Mouse (Mus musculus): Measurements from ENCODE around the gene Spin1. TPM values are rescaled to one million over a fixed set of nuclear protein-coding genes. Genes with fewer than 3 reads are reported as not detected.

Gene Spin1
- polyA plus RNA-seq, 1 experiment from 2014 or later = 32.7 TPM

DNA sequence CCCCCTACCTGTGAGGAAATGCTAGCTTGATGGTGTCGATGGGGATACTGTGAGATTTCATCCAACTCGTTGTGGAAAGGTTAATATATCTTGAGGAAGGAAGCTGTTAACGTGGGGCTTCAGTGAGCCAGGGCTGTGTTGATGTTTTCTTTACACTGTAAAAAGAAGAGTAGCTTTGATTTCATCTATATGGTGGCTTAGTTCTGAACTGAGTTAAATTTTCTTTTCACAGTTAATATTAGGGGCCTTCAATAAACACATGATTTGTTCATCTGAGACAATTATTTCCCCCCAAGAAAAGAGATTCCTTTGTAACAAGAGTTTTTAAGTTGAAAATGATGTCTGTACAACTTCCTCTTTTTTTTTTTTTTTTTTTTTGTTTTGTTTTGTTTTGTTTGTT, 56.6 kb downstream of the Spin1 start:
- 73% methylated on average over 3 of the region's 3 CpGs for WGBS
- no peak overlapping the region for H3K4me3 ChIP-seq (ENCODE audit: low read depth, low read length)
- peaks cover 12% of the 10 kb centered on the region; the same call in 1 of the 2 replicates for H3K36me3 ChIP-seq (ENCODE audit: control insufficient read depth, insufficient read depth)
- H3K27ac ChIP-seq (ENCODE audit: low read depth, low read length) = no peak overlapping the region
- no peaks in the 10 kb centered on the region for H3K27me3 ChIP-seq (replicated peaks; ENCODE audit: control insufficient read depth, insufficient read depth, low read length)
- TF ChIP-seq CTCF (IDR thresholded peaks at IDR 0.05; ENCODE audit: low read depth) = no peak
- ATAC-seq = no peak
- H3K9me3 ChIP-seq (ENCODE audit: control insufficient read depth) = no peaks in the 10 kb centered on the region
- H3K4me1 ChIP-seq (replicated peaks; ENCODE audit: control insufficient read depth, insufficient read depth, low read length) = no peaks in the 10 kb centered on the region
- H3K9ac ChIP-seq (ENCODE audit: low read depth, low read length) = no peak overlapping the region
- H3K4me2 ChIP-seq (replicated peaks; ENCODE audit: low read depth) = no peak overlapping the region

DNA sequence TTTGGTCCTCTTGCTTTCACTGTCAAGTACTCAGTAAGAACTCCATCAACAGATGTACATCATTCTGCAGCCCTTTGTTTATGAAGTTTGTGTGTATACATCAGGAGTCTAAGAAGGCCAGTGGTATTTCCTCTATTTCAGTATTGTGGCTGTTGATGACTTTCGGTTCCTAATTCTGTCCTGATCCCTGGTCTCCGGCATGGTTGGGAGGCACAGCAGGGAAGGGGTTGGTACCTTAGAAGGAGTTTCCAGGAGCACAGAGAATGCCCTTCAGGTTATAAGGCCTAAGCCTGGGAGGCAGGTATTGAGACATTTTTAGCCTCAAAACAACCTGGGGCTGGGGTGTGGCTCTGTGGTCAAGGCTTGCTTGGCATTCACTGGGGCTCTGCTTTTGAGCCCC, 61.0 kb downstream of the Spin1 start:
- Histone ChIP-seq H3K9ac (ENCODE audit: low read depth, low read length) (no peak overlapping the region), H3K27ac (ENCODE audit: low read depth, low read length) (no peak overlapping the region), H3K4me1 (replicated peaks; ENCODE audit: control insufficient read depth, insufficient read depth, low read length) (no peaks in the 10 kb centered on the region), H3K27me3 (replicated peaks; ENCODE audit: control insufficient read depth, insufficient read depth, low read length) (no peaks in the 10 kb centered on the region), H3K9me3 (ENCODE audit: control insufficient read depth) (no peaks in the 10 kb centered on the region), H3K4me2 (replicated peaks; ENCODE audit: low read depth) (no peak overlapping the region), H3K4me3 (ENCODE audit: low read depth, low read length) (no peak overlapping the region), H3K36me3 (ENCODE audit: control insufficient read depth, insufficient read depth) (no peaks in the 10 kb centered on the region)
- no peak for TF ChIP-seq CTCF (IDR thresholded peaks at IDR 0.05; ENCODE audit: low read depth)
- 65% methylated on average over 2 of the region's 2 CpGs for WGBS
- ATAC-seq = no peak

DNA sequence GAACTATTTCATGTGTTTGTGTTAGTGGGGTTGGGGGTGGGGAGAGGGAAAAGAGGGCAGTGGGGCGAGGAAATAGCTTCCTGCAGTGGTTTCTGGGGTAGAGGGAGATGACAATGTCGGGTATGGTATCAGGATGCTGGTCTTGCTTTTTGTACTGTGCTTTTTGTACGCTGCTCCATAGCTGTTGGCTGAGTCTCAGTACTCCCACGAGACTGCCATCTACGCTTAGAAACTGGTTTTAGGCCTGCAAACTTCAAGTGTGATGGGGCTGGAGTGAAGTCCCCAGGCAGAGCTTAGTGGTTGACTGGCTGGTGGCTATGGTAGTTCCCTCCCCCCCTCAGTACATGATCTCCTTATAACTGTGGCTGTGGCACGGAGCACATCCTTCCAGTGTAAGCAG, 61.6 kb downstream of the Spin1 start:
- no peaks in the 10 kb centered on the region for H3K4me1 ChIP-seq (replicated peaks; ENCODE audit: control insufficient read depth, insufficient read depth, low read length)
- no peak overlapping the region for H3K9ac ChIP-seq (ENCODE audit: low read depth, low read length)
- H3K27ac ChIP-seq (ENCODE audit: low read depth, low read length) = no peak overlapping the region
- H3K36me3 ChIP-seq (ENCODE audit: control insufficient read depth, insufficient read depth) = no peaks in the 10 kb centered on the region
- no peak overlapping the region for H3K4me2 ChIP-seq (replicated peaks; ENCODE audit: low read depth)
- no peak for TF ChIP-seq CTCF (IDR thresholded peaks at IDR 0.05; ENCODE audit: low read depth)
- WGBS = 83% methylated on average over 6 of the region's 6 CpGs
- H3K27me3 ChIP-seq (replicated peaks; ENCODE audit: control insufficient read depth, insufficient read depth, low read length) = no peaks in the 10 kb centered on the region
- no peak for ATAC-seq
- no peak overlapping the region for H3K4me3 ChIP-seq (ENCODE audit: low read depth, low read length)
- H3K9me3 ChIP-seq (ENCODE audit: control insufficient read depth) = no peaks in the 10 kb centered on the region

DNA sequence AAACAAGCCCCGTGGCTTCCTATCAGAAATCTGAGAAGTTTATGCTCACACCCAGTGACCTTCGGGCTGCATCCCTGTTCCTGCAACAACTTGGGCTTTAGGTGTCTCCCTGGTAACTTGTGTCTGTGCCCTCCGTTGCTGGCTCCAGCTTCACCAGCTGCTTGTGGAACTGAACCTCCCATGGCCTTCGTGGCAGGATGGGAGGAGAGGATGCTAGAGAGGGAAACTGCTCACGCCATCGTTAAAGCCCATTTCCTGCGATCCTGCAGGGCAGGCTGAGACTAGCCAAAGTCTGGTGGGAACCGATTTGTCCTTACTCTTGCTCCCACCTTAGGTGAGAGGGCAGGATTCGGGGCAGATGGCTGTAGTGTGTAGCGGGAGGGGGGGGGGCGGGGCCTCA, 66.0 kb downstream of the Spin1 start:
- H3K9me3 ChIP-seq (ENCODE audit: control insufficient read depth) = no peaks in the 10 kb centered on the region
- no peak for ATAC-seq
- no peak overlapping the region for H3K9ac ChIP-seq (ENCODE audit: low read depth, low read length)
- no peak overlapping the region for H3K4me3 ChIP-seq (ENCODE audit: low read depth, low read length)
- H3K27me3 ChIP-seq (replicated peaks; ENCODE audit: control insufficient read depth, insufficient read depth, low read length) = no peaks in the 10 kb centered on the region
- H3K27ac ChIP-seq (ENCODE audit: low read depth, low read length) = no peak overlapping the region
- WGBS = 59% methylated on average over 11 of the region's 11 CpGs
- H3K4me2 ChIP-seq (replicated peaks; ENCODE audit: low read depth) = no peak overlapping the region
- 0 out of 2 replicates have a peak, but pooled peaks cover 3% of the 10 kb centered on the region for H3K4me1 ChIP-seq (replicated peaks; ENCODE audit: control insufficient read depth, insufficient read depth, low read length)
- TF ChIP-seq CTCF (IDR thresholded peaks at IDR 0.05; ENCODE audit: low read depth) = no peak
- H3K36me3 ChIP-seq (ENCODE audit: control insufficient read depth, insufficient read depth) = no peaks in the 10 kb centered on the region

DNA sequence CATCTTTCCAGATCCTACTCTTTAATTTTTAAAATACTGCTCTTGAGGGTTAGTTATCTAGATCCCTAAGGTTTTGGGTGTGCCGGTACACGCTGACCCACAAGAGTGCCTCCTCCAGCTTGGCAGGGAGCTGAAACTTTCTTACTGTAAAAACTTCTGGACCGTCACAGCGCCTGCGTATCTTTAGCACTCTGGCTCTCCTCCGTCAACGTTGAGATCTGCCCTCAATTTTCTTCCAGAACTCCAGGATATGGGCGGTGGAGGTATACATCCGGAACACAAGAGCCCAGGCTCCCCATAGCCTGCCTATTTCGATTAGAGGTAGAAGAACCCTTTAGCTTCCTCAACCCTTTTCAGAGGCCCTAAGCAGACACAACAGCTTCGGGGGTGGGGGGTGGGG, 69.5 kb downstream of the Spin1 start:
- Histone ChIP-seq H3K4me2 (replicated peaks; ENCODE audit: low read depth) (peak overlapping the region; percentile 95), H3K27me3 (replicated peaks; ENCODE audit: control insufficient read depth, insufficient read depth, low read length) (no peaks in the 10 kb centered on the region), H3K27ac (ENCODE audit: low read depth, low read length) (no peak overlapping the region), H3K9me3 (ENCODE audit: control insufficient read depth) (no peaks in the 10 kb centered on the region), H3K4me3 (ENCODE audit: low read depth, low read length) (peak overlapping the region; percentile 54), H3K36me3 (ENCODE audit: control insufficient read depth, insufficient read depth) (no peaks in the 10 kb centered on the region), H3K9ac (ENCODE audit: low read depth, low read length) (no peak overlapping the region), H3K4me1 (replicated peaks; ENCODE audit: control insufficient read depth, insufficient read depth, low read length) (0 out of 2 replicates have a peak, but pooled peaks cover 3% of the 10 kb centered on the region)
- WGBS = 25% methylated on average over 11 of the region's 11 CpGs
- TF ChIP-seq CTCF (IDR thresholded peaks at IDR 0.05; ENCODE audit: low read depth) = no peak
- ATAC-seq = no peak

DNA sequence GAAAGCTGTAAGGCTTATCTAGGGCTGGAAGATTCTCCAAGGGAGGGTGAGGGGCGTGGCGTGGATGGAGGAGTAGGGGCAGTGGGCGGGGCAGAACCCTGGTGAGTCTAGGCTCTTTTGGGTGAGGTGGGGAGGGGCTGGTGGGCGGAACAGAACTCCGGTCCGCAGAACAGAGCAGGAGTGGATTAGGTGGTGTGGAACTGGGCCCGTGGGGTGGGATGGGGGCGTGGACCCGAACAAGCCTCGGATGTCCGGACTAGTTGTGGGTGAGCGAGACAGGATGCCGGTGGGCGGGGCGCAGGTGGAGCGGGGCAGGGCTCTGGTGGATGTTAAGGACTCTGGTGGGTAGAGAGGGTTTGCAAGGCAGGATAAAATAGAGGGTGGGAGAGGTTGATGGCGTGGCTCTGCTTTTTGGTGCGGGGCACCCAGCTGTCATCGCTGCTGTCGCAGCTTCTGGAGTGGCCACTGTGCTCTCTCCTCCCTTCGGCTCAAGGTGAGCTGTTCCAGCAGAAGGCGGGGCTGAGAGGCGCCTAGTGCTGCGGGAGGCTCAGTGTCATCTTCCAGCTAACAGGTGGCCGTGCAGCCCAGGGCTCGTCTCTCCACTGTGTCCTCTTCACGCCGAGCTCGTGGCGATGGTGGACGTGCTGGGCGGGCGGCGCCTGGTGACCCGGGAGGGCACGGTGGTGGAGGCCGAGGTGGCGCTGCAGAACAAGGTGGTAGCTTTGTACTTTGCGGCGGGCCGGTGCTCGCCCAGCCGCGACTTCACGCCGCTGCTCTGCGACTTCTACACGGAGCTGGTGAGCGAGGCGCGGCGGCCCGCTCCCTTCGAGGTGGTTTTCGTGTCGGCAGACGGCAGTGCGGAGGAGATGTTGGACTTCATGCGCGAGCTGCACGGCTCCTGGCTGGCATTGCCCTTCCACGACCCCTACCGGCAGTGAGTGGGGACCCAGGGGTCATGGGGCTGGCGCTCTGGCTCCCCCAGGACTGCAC, 70.3 kb downstream of the Spin1 start, which contains the start of gene Nxnl2:
TSS of gene Nxnl2 (plus strand) at position 332 of the 990 bp plus-strand sequence.
- Histone ChIP-seq H3K9me3 (ENCODE audit: control insufficient read depth) (no peaks in the 10 kb centered on the region), H3K36me3 (ENCODE audit: control insufficient read depth, insufficient read depth) (no peaks in the 10 kb centered on the region), H3K9ac (ENCODE audit: low read depth, low read length) (peak within 1 kb of the TSS; percentile 37), H3K27me3 (replicated peaks; ENCODE audit: control insufficient read depth, insufficient read depth, low read length) (no peaks in the 10 kb centered on the region), H3K27ac (ENCODE audit: low read depth, low read length) (no peak within 1 kb of the TSS), H3K4me1 (replicated peaks; ENCODE audit: control insufficient read depth, insufficient read depth, low read length) (0 out of 2 replicates have a peak, but pooled peaks cover 3% of the 10 kb centered on the region), H3K4me2 (replicated peaks; ENCODE audit: low read depth) (peak within 1 kb of the TSS; percentile 95), H3K4me3 (ENCODE audit: low read depth, low read length) (peak within 1 kb of the TSS; percentile 54)
- peak; percentile 78 for TF ChIP-seq CTCF (IDR thresholded peaks at IDR 0.05; ENCODE audit: low read depth)
- WGBS = under 1% methylated on average over 63 of the region's 64 CpGs
- ATAC-seq = peak; percentile 77

All from intestine, postnatal 0 days (tissue).